Mouse (Mus musculus): ENCODE data around the gene 9430097D07Rik. TPM values are rescaled to one million over a fixed set of nuclear protein-coding genes. Genes with fewer than 3 reads are reported as not detected.
A peak's percentile ranks its signal among the peaks of the same experiment; 100 is the strongest.

Gene 9430097D07Rik
- polyA plus RNA-seq, 1 experiment from 2014 or later = not detected

DNA sequence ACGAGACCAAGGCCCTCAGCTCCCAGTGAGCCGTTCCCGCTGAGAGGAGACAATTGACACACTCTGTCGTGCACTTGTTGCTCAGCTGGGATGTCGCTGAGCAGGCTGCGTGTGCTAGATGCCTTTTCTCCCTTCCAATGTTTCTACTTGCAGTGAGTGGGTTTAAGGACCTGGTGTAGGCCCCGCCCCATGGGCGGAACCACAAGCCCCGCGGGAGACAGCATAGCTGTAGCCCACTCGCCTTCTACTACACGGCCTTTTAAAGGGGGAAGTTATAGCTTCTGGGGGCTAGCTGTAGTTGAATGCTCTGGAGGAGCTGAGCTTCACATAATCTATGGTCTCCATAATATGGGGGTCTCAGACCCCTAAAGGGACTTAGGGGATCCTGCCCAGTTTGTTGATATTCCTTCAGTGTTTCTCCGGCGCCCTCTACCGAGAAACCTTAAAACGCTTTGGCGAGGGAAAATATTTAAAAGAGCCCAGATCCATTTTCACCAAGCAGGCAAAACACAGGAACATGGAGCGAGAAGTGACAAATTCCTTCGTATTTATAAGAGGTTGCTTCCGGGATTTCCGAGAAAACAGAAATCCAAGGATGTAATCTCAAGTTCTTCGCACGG, 35.2 kb upstream of the 9430097D07Rik start:
- H3K27ac ChIP-seq (ENCODE audit: low read length) = peak overlapping the region; percentile 63
- H3K4me3 ChIP-seq (ENCODE audit: low read length) = peak overlapping the region; percentile 53
- peak; percentile 13; the same call in 1 of the 2 replicates for ATAC-seq (ENCODE audit: low read depth)
- H3K9me3 ChIP-seq (ENCODE audit: control insufficient read depth, low read length) = no peaks in the 10 kb centered on the region
- peak overlapping the region; percentile 59 for H3K9ac ChIP-seq (ENCODE audit: low read length)
- no peaks in the 10 kb centered on the region for H3K27me3 ChIP-seq (ENCODE audit: control insufficient read depth, insufficient read depth, low read depth, low read length)
- H3K36me3 ChIP-seq (ENCODE audit: control insufficient read depth, insufficient read depth, low read length) = peaks cover 2% of the 10 kb centered on the region; the same call in 1 of the 2 replicates
- H3K4me2 ChIP-seq (ENCODE audit: low read depth, low read length) = peak overlapping the region; percentile 67
- 8% methylated on average over 23 of the region's 23 CpGs for WGBS
- H3K4me1 ChIP-seq (replicated peaks; ENCODE audit: control insufficient read depth, insufficient read depth, low read length) = peaks cover 38% of the 10 kb centered on the region

DNA sequence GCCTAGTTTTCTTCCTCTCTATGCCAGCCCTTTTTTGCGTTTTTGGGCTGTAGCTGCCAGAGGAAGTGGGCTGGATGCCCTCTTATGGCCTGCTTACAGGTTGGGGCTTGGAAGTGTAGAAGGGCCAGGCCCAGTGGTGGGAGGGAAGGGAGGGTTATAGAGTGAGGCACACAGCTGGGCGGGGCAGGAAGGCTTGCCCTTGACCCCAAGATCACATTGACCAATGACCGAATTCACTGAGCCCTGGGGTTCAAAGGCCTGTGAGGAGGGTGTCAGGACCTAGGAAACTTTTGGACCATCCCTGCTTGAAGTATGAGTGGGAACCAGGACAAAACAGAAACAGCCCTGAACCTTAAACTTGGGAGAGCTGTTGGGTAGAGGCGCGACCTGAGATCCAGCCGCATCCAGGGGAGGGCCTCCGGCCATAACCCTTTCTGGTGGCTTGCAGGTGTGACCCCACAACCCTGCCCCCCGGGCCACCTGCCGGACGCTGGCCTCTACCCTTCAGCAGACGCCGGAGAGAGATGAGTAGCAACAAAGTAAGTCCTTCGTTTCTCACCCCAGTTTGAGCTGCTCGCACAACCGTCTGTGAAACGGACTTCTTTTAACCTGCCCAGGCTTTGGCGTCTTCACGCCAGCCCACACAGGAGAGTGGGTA, 33.4 kb upstream of the 9430097D07Rik start:
- H3K27ac ChIP-seq (ENCODE audit: low read length) = peak overlapping the region; percentile 44
- peak overlapping the region; percentile 68 for H3K4me3 ChIP-seq (ENCODE audit: low read length)
- H3K4me1 ChIP-seq (replicated peaks; ENCODE audit: control insufficient read depth, insufficient read depth, low read length) = peaks cover 38% of the 10 kb centered on the region
- no peaks in the 10 kb centered on the region for H3K27me3 ChIP-seq (ENCODE audit: control insufficient read depth, insufficient read depth, low read depth, low read length)
- ATAC-seq (ENCODE audit: low read depth) = 0 out of 2 replicates have a peak, but pooled peaks have one; percentile 1
- WGBS = 54% methylated on average over 18 of the region's 18 CpGs
- no peaks in the 10 kb centered on the region for H3K36me3 ChIP-seq (ENCODE audit: control insufficient read depth, insufficient read depth, low read length)
- H3K4me2 ChIP-seq (ENCODE audit: low read depth, low read length) = peak overlapping the region; percentile 94
- no peaks in the 10 kb centered on the region for H3K9me3 ChIP-seq (ENCODE audit: control insufficient read depth, low read length)
- peak overlapping the region; percentile 50; the same call in 1 of the 2 replicates for H3K9ac ChIP-seq (ENCODE audit: low read length)

DNA sequence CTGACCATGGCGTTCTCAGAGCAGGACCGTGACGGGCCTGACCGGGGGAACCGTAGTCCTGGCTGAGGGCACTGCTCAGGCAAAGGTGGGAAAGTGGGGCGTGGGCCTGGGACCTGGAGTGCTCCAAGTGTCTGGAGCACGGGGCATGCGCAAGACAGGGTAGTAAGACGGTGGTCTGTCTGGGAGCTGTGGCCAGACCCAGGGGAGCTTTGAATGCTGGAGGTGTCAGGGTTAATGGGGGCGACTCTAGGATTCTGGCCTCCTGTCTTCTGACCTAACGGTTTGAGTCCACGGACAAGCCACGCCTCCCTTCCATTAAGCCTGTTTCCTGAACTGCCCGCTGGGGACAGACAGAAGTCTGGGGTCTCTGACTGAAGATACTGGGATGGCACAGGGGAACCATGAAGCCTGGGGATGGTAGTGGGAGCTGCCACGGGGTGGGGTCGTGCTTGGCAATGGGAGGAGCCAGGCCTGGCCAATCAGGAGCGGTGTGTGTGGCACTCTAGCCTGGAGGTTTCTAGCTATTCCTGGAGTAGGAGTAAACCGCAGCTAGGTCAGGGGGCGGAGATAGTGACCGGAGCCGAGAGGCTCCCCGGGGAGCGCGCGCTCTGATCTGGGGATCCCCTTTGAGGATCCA, 32.8 kb upstream of the 9430097D07Rik start:
- Histone ChIP-seq H3K36me3 (ENCODE audit: control insufficient read depth, insufficient read depth, low read length) (no peaks in the 10 kb centered on the region), H3K9ac (ENCODE audit: low read length) (peak overlapping the region; percentile 50), H3K4me3 (ENCODE audit: low read length) (peak overlapping the region; percentile 68), H3K4me2 (ENCODE audit: low read depth, low read length) (peak overlapping the region; percentile 94), H3K27me3 (ENCODE audit: control insufficient read depth, insufficient read depth, low read depth, low read length) (no peaks in the 10 kb centered on the region), H3K4me1 (replicated peaks; ENCODE audit: control insufficient read depth, insufficient read depth, low read length) (peaks cover 35% of the 10 kb centered on the region), H3K27ac (ENCODE audit: low read length) (peak overlapping the region; percentile 44), H3K9me3 (ENCODE audit: control insufficient read depth, low read length) (no peaks in the 10 kb centered on the region)
- peak; percentile 44 for ATAC-seq (ENCODE audit: low read depth)
- WGBS = 6% methylated on average over 25 of the region's 25 CpGs

DNA sequence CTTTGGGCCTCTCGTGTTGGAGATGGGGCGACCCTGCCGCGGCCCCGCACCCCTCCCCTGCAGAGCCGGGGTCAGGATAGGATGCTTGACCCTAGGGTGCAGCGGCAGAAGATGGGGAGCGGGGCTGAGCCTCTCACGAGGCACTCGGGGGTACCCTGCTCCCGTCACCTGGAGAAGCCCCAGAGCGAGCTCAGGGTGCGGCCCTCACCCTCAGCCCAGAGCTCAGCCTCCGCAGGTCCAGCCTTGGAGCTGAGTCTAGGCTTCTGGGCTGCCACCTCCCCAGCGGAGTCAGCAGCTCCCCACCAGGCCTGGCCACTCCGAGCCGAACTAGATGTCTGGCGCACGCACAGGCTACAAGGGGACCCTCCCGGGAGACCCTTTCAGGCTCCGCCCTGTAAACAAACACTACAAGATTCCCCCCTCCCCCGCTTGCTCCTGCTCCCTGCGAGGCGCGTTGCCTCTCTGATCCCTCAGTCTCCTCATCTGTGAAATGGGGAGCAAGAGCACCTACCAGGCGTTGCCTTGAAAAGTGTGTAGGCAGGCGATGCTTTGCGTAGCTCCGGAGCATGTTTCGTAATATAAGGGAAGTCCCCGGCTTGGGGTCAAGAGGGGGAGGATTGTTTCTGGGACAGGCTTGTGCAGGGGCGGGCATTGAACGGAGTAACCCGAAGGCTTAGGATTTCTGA, 31.9 kb upstream of the 9430097D07Rik start:
- H3K4me2 ChIP-seq (ENCODE audit: low read depth, low read length) = peak overlapping the region; percentile 94
- 5% methylated on average over 34 of the region's 34 CpGs for WGBS
- H3K9ac ChIP-seq (ENCODE audit: low read length) = peak overlapping the region; percentile 86
- peak overlapping the region; percentile 63 for H3K27ac ChIP-seq (ENCODE audit: low read length)
- H3K27me3 ChIP-seq (ENCODE audit: control insufficient read depth, insufficient read depth, low read depth, low read length) = no peaks in the 10 kb centered on the region
- no peaks in the 10 kb centered on the region for H3K9me3 ChIP-seq (ENCODE audit: control insufficient read depth, low read length)
- ATAC-seq (ENCODE audit: low read depth) = peak; percentile 39
- peak overlapping the region; percentile 68 for H3K4me3 ChIP-seq (ENCODE audit: low read length)
- peaks cover 35% of the 10 kb centered on the region for H3K4me1 ChIP-seq (replicated peaks; ENCODE audit: control insufficient read depth, insufficient read depth, low read length)
- no peaks in the 10 kb centered on the region for H3K36me3 ChIP-seq (ENCODE audit: control insufficient read depth, insufficient read depth, low read length)

DNA sequence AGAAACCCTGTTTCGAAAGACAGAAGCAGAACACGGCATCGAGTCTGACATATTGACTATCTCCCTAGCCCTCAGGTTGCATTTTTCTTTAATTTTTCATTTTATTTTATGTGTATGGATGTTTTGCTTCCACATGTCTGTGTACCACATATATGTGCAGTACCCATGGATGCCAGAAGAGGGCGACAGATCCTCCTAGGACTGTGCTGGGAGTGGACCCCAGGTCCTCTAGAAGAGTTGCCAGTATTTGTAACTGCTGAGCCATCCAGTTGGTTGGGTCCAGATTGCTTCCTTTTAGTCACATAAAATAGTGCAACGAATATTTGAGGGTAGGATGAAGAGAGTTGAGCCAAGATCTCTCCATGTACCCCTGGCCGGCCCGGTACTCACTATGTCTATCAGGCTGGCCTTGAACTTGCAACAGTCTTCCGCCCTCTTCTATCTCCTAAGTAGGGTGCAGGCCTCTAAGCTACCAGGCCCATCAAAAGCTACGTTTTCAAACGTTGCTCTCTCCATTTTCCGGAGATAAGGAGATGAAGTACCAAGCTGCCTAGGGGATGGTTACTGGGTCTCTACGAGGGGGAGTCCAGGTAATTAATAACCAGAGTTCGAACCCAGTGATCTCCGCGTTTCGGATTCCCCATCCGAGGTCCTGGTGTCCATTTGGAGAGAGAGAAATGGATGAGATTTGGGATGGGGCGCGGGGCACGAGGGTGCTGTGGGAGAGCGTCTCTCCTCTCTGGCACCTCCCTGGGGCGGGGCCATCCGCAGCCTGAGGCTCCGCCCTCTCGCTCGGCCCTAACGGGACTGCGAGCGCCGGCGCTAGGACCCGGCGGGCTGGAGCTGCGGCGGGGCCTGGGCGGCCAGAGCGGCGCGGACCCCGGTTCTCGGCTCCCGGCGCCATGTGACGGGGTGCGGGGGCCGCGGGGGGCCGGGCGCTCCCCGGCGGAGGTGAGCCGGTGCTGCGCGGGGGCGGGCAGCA, 31.0 kb upstream of the 9430097D07Rik start:
- Histone ChIP-seq H3K27me3 (ENCODE audit: control insufficient read depth, insufficient read depth, low read depth, low read length) (no peaks in the 10 kb centered on the region), H3K36me3 (ENCODE audit: control insufficient read depth, insufficient read depth, low read length) (no peaks in the 10 kb centered on the region), H3K9me3 (ENCODE audit: control insufficient read depth, low read length) (no peaks in the 10 kb centered on the region), H3K9ac (ENCODE audit: low read length) (peak overlapping the region; percentile 86), H3K4me1 (replicated peaks; ENCODE audit: control insufficient read depth, insufficient read depth, low read length) (peaks cover 42% of the 10 kb centered on the region), H3K4me2 (ENCODE audit: low read depth, low read length) (peak overlapping the region; percentile 94), H3K27ac (ENCODE audit: low read length) (peak overlapping the region; percentile 63), H3K4me3 (ENCODE audit: low read length) (peak overlapping the region; percentile 68)
- 12% methylated on average over 47 of the region's 55 CpGs for WGBS
- peak; percentile 80 for ATAC-seq (ENCODE audit: low read depth)

DNA sequence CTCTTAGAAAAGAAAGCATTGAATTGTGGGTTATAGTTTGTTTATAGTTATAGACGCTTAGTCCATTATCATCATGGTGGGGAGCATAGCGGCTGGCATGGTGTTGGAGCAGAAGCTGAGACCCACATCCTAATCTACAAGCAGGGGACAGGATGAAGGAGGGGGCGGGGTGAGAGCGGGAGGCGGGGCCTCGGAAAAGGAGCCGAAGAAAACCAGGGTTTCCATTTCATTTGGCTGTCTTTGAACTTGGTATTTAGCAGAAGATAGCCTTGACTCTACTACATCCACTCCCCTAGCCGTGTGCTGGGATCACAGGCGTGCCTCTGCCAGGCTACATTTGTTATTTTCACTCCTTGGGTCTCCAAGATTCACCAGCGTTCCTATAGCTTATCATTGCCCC, 29.1 kb upstream of the 9430097D07Rik start:
- Histone ChIP-seq H3K27ac (ENCODE audit: low read length) (no peak overlapping the region), H3K4me1 (replicated peaks; ENCODE audit: control insufficient read depth, insufficient read depth, low read length) (peaks cover 30% of the 10 kb centered on the region), H3K27me3 (ENCODE audit: control insufficient read depth, insufficient read depth, low read depth, low read length) (no peaks in the 10 kb centered on the region), H3K4me2 (ENCODE audit: low read depth, low read length) (no peak overlapping the region), H3K9ac (ENCODE audit: low read length) (no peak overlapping the region), H3K36me3 (ENCODE audit: control insufficient read depth, insufficient read depth, low read length) (no peaks in the 10 kb centered on the region), H3K4me3 (ENCODE audit: low read length) (no peak overlapping the region), H3K9me3 (ENCODE audit: control insufficient read depth, low read length) (no peaks in the 10 kb centered on the region)
- no peak for ATAC-seq (ENCODE audit: low read depth)
- 38% methylated on average over 10 of the region's 10 CpGs for WGBS

DNA sequence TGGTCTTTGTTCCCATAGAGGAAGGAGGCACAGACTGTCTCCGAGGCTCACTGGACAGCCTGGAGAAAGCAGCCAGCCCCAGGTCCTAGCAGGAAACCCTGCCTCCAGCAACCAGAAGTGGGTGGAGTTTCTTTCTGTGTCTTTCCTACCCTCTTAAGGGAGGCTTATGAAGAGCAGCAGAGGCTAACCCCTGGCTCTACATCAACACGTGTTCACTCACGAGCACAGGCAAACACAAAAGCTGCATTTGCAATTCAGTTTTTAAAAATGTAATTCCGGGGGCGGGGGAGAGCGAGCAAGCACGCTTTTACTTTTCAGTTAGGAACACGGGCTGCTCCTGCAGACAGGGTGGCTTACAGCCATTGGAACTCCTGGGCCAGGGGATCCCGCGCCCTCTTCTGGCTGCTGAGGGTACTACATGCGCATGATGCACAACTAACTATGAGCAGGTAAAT, 27.1 kb upstream of the 9430097D07Rik start:
- Histone ChIP-seq H3K9ac (ENCODE audit: low read length) (peak overlapping the region; percentile 42; the same call in 1 of the 2 replicates), H3K4me3 (ENCODE audit: low read length) (peak overlapping the region; percentile 43), H3K4me1 (replicated peaks; ENCODE audit: control insufficient read depth, insufficient read depth, low read length) (peaks cover 16% of the 10 kb centered on the region), H3K27me3 (ENCODE audit: control insufficient read depth, insufficient read depth, low read depth, low read length) (no peaks in the 10 kb centered on the region), H3K4me2 (ENCODE audit: low read depth, low read length) (peak overlapping the region; percentile 51), H3K9me3 (ENCODE audit: control insufficient read depth, low read length) (no peaks in the 10 kb centered on the region), H3K27ac (ENCODE audit: low read length) (peak overlapping the region; percentile 45), H3K36me3 (ENCODE audit: control insufficient read depth, insufficient read depth, low read length) (no peaks in the 10 kb centered on the region)
- ATAC-seq (ENCODE audit: low read depth) = peak; percentile 77
- under 1% methylated on average over 11 of the region's 11 CpGs for WGBS

DNA sequence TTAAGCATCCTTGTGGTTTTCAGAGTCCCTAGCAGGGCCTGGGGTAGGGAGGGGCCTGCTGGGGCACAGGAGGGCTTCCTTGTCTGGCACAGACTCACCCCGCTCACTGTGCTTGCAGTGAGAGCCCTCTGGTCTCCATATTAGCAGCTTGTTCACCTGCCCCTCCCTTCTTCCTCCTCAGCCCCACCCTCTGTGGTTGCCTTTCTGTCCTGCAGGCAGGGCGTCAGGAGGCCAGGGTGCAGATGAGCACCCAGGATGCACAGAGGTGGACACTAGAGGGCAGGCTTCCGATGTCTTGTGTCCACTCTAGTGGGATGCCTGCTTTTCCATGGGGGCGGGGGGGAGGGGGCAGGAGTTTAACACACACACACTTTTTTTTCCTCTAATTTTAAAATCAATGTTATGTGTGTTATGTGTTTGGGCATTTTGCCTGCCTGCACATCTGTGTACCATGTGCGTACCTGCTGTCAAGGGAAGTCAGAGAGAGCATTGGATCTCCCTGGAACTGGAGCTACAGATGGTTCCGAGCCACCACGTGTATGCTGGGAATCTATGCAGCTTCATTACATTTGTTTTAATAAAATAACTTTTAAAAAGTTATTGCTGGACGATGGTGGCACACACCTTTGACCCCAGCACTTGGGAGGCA, 26.1 kb upstream of the 9430097D07Rik start:
- H3K9me3 ChIP-seq (ENCODE audit: control insufficient read depth, low read length) = no peaks in the 10 kb centered on the region
- H3K9ac ChIP-seq (ENCODE audit: low read length) = no peak overlapping the region
- no peak overlapping the region; the same call in 1 of the 2 replicates for H3K27ac ChIP-seq (ENCODE audit: low read length)
- no peak overlapping the region for H3K4me3 ChIP-seq (ENCODE audit: low read length)
- H3K36me3 ChIP-seq (ENCODE audit: control insufficient read depth, insufficient read depth, low read length) = peaks cover 5% of the 10 kb centered on the region; the same call in 1 of the 2 replicates
- peaks cover 10% of the 10 kb centered on the region for H3K4me1 ChIP-seq (replicated peaks; ENCODE audit: control insufficient read depth, insufficient read depth, low read length)
- WGBS = 46% methylated on average over 8 of the region's 8 CpGs
- no peak overlapping the region for H3K4me2 ChIP-seq (ENCODE audit: low read depth, low read length)
- peak; percentile 21 for ATAC-seq (ENCODE audit: low read depth)
- no peaks in the 10 kb centered on the region for H3K27me3 ChIP-seq (ENCODE audit: control insufficient read depth, insufficient read depth, low read depth, low read length)
